Mouse (Mus musculus): ENCODE data around the gene Aftph. TPM values are rescaled to one million over a fixed set of nuclear protein-coding genes. Genes with fewer than 3 reads are reported as not detected.

The Aftph gene
- polyA plus RNA-seq, 1 experiment from 2014 or later: 21.1 TPM

DNA sequence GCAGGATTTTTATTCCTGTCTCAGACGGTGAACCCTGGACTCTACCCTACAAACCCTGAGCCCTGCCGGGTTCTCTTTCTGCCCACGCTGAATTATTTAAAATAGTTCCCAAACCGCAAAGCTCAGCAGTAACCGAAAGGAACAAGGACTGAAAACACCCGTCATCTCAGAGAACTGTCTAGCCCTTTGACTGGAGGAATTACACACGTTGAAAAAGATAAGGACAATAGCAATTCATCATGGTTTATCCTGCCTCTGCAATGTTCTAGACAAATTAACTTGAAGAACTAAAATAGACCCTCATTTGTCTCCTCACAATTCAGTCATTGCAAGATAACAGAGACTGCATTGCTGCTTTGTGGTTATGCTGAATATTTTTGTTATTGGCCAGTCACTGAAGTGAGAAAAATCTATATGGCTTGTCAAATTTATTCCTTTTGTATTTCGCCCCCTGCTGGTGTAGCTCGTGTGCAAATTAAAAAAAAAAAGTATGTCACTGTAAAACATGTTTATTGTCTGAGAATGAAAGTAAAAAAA is 1.0 kb upstream of the Aftph start:
- Histone ChIP-seq H3K4me1 (replicated peaks; ENCODE audit: control insufficient read depth, insufficient read depth, low read length) (0 out of 2 replicates have a peak, but pooled peaks cover 4% of the 10 kb centered on the region), H3K27me3 (replicated peaks; ENCODE audit: control insufficient read depth, insufficient read depth, low read length) (no peaks in the 10 kb centered on the region), H3K9ac (ENCODE audit: low read length) (peak overlapping the region; percentile 58), H3K9me3 (ENCODE audit: control insufficient read depth, low read length) (no peaks in the 10 kb centered on the region), H3K27ac (ENCODE audit: low read depth) (peak overlapping the region; percentile 94), H3K4me3 (ENCODE audit: low read depth, low read length) (peak overlapping the region; percentile 91), H3K4me2 (ENCODE audit: low read length) (peak overlapping the region; percentile 87), H3K36me3 (ENCODE audit: control insufficient read depth, insufficient read depth, low read length) (no peaks in the 10 kb centered on the region)
- under 1% methylated on average over 9 of the region's 9 CpGs for WGBS
- DNase-seq (ENCODE audit: low spot score): peak; percentile 76
- ATAC-seq (replicated peaks; ENCODE audit: low FRiP score, low TSS enrichment, low read depth): no peak

DNA sequence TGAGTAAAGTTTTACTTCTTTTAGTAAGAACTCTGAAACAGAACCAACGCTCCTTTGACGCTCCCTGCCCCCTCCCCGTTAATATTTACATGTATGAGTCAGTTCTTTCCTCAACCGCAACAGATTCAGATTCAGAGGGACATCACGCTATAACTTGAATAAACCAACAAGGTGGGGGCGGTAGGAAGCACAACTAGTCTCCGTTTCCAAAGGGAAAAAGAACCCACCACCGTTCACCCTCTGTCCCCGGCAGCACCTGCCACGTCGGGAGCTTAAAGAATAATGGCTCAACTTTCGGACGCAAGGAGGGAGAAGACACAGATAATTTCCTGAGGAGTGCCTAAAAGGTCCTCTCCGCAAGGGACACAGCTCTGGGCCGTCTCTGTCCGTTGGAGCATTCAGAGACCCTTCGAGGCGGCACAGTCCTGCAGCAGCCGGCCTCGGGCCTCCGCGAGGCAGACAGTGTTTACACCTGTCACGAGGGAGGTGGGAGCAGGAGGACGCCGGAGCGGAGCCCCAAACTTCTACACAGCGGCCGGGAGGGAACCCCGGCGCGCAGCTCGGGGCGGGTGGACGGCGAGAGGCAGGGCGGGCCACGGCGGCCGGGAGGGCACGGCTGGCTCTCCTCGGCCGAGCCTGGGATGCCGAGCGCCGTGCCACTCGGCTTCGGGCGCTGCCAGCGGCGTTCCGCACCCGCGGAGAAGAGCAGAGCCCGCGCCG is 748 bp downstream of the Aftph start:
- H3K27me3 ChIP-seq (replicated peaks; ENCODE audit: control insufficient read depth, insufficient read depth, low read length): no peaks in the 10 kb centered on the region
- peak overlapping the region; percentile 94 for H3K27ac ChIP-seq (ENCODE audit: low read depth)
- peak overlapping the region; percentile 84 for H3K4me2 ChIP-seq (ENCODE audit: low read length)
- peak overlapping the region; percentile 83 for H3K9ac ChIP-seq (ENCODE audit: low read length)
- DNase-seq (ENCODE audit: low spot score) (peak; percentile 85), ATAC-seq (replicated peaks; ENCODE audit: low FRiP score, low TSS enrichment, low read depth) (peak; percentile 53)
- H3K4me1 ChIP-seq (replicated peaks; ENCODE audit: control insufficient read depth, insufficient read depth, low read length): 0 out of 2 replicates have a peak, but pooled peaks cover 4% of the 10 kb centered on the region
- H3K9me3 ChIP-seq (ENCODE audit: control insufficient read depth, low read length): no peaks in the 10 kb centered on the region
- H3K4me3 ChIP-seq (ENCODE audit: low read depth, low read length): peak overlapping the region; percentile 91
- under 1% methylated on average over 45 of the region's 56 CpGs for WGBS
- H3K36me3 ChIP-seq (ENCODE audit: control insufficient read depth, insufficient read depth, low read length): no peaks in the 10 kb centered on the region

DNA sequence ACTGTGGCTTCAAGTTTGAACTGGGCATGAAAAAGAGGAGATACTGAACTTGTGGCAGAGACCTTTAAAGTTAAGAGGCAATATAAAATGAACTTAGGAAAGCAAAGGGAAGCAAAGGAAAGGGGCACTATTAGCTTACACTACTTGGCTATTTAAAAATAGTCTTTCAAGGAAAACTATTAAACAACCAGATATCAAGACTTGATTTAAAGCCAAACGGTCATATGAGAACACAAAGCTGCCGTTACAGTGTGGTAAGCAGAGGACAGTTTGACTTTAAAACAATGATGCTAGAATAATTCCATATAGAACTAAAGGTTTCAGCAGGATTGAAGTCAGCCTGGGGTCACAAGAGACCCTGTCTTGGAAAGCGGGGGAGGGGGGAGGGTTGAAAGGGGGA is 7.3 kb downstream of the Aftph start:
- Histone ChIP-seq H3K27me3 (replicated peaks; ENCODE audit: control insufficient read depth, insufficient read depth, low read length) (no peaks in the 10 kb centered on the region), H3K4me1 (replicated peaks; ENCODE audit: control insufficient read depth, insufficient read depth, low read length) (no peaks in the 10 kb centered on the region), H3K4me3 (ENCODE audit: low read depth, low read length) (no peak overlapping the region), H3K27ac (ENCODE audit: low read depth) (no peak overlapping the region), H3K36me3 (ENCODE audit: control insufficient read depth, insufficient read depth, low read length) (no peaks in the 10 kb centered on the region), H3K9me3 (ENCODE audit: control insufficient read depth, low read length) (no peaks in the 10 kb centered on the region), H3K9ac (ENCODE audit: low read length) (no peak overlapping the region), H3K4me2 (ENCODE audit: low read length) (no peak overlapping the region)
- no peak for DNase-seq (ENCODE audit: low spot score)
- no peak for ATAC-seq (replicated peaks; ENCODE audit: low FRiP score, low TSS enrichment, low read depth)
- 59% methylated on average over 3 of the region's 3 CpGs for WGBS

DNA sequence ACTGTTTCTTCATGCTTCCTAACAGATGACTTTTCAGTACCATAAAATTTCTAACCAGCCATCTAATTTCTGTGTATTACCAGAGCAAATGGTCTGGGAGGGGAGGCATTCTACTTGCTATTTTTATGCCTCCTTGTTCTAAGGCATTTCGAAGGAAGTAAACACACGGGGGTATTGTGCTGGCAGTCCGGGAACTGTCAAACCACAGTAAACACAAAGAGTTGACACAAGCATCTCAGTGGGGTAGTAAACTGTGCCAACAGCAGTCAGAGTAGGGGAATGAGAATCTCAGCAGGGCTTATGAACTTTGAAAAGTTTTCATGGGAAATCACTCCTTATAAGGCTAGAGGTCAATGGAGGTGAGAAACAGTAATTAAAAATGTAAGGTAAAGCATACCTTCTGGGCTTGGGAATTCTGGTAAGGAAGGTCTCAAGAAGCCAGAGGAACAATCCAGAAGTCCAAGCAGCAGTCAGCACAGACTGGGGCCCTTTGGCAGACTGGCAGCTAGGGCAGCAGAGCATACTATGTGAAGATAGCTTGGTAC is 7.8 kb downstream of the Aftph start:
- no peak overlapping the region for H3K27ac ChIP-seq (ENCODE audit: low read depth)
- no peak overlapping the region for H3K4me3 ChIP-seq (ENCODE audit: low read depth, low read length)
- H3K4me1 ChIP-seq (replicated peaks; ENCODE audit: control insufficient read depth, insufficient read depth, low read length): no peaks in the 10 kb centered on the region
- no peak overlapping the region for H3K4me2 ChIP-seq (ENCODE audit: low read length)
- no peaks in the 10 kb centered on the region for H3K36me3 ChIP-seq (ENCODE audit: control insufficient read depth, insufficient read depth, low read length)
- DNase-seq (ENCODE audit: low spot score) (no peak), ATAC-seq (replicated peaks; ENCODE audit: low FRiP score, low TSS enrichment, low read depth) (no peak)
- no peaks in the 10 kb centered on the region for H3K9me3 ChIP-seq (ENCODE audit: control insufficient read depth, low read length)
- H3K27me3 ChIP-seq (replicated peaks; ENCODE audit: control insufficient read depth, insufficient read depth, low read length): no peaks in the 10 kb centered on the region
- WGBS: 26% methylated on average over 3 of the region's 3 CpGs
- no peak overlapping the region for H3K9ac ChIP-seq (ENCODE audit: low read length)

DNA sequence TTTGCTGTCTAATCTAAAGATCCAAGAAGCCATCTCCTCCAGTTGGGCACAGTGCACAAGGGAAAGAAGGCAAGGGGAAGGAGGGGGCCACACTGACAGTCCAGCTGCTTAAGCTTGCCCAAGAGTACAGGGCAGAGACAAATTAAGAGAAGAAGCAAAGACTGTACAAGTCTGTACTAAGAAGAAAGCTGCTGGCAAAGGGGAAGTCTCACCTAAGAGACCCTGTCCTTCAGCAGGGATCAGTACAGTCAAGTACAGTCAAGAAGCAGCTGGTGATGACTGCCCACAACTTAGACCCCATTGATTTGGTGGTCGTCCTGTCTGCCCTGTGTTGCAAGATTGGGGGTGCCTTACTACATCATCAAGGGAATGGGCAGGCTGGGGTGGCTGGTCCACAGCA is 12.0 kb downstream of the Aftph start:
- 83% methylated on average over 1 of the region's 1 CpGs for WGBS
- no peak for ATAC-seq (replicated peaks; ENCODE audit: low FRiP score, low TSS enrichment, low read depth)
- H3K36me3 ChIP-seq (ENCODE audit: control insufficient read depth, insufficient read depth, low read length): peaks cover 15% of the 10 kb centered on the region

DNA sequence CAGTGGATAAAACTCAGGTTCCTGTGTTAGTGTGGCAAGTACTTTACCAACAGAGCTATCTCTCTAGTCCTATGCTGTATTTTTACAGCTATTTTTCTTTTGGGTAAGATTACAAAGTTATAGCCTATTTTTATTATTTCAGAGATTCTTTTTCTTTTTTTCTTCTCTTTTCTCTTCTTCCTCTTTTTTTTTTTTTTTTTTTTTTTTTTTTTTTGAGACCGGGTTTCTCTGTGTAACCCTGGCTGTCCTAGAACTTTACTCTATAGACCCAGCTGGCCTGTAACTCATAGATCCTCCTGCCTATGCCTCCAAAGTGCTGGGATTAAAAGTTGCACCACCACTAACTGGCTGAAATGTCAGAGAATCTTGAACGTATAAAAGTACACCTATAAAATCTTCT is 13.3 kb downstream of the Aftph start:
- H3K9me3 ChIP-seq (ENCODE audit: control insufficient read depth, low read length): no peaks in the 10 kb centered on the region
- no peak overlapping the region for H3K4me3 ChIP-seq (ENCODE audit: low read depth, low read length)
- no peak overlapping the region for H3K4me2 ChIP-seq (ENCODE audit: low read length)
- H3K9ac ChIP-seq (ENCODE audit: low read length): no peak overlapping the region
- H3K4me1 ChIP-seq (replicated peaks; ENCODE audit: control insufficient read depth, insufficient read depth, low read length): no peaks in the 10 kb centered on the region
- no peaks in the 10 kb centered on the region for H3K27me3 ChIP-seq (replicated peaks; ENCODE audit: control insufficient read depth, insufficient read depth, low read length)
- ATAC-seq (replicated peaks; ENCODE audit: low FRiP score, low TSS enrichment, low read depth) (no peak), DNase-seq (ENCODE audit: low spot score) (no peak)
- peaks cover 15% of the 10 kb centered on the region for H3K36me3 ChIP-seq (ENCODE audit: control insufficient read depth, insufficient read depth, low read length)
- no peak overlapping the region for H3K27ac ChIP-seq (ENCODE audit: low read depth)
- 99% methylated on average over 2 of the region's 2 CpGs for WGBS

More for the DNA sequence above, 12.0 kb downstream of the Aftph start:
- Histone ChIP-seq H3K4me3 (ENCODE audit: low read depth, low read length) (no peak overlapping the region), H3K27me3 (replicated peaks; ENCODE audit: control insufficient read depth, insufficient read depth, low read length) (no peaks in the 10 kb centered on the region), H3K9ac (ENCODE audit: low read length) (no peak overlapping the region), H3K4me1 (replicated peaks; ENCODE audit: control insufficient read depth, insufficient read depth, low read length) (no peaks in the 10 kb centered on the region), H3K27ac (ENCODE audit: low read depth) (no peak overlapping the region), H3K9me3 (ENCODE audit: control insufficient read depth, low read length) (no peaks in the 10 kb centered on the region), H3K4me2 (ENCODE audit: low read length) (no peak overlapping the region)
- DNase-seq (ENCODE audit: low spot score): no peak

DNA sequence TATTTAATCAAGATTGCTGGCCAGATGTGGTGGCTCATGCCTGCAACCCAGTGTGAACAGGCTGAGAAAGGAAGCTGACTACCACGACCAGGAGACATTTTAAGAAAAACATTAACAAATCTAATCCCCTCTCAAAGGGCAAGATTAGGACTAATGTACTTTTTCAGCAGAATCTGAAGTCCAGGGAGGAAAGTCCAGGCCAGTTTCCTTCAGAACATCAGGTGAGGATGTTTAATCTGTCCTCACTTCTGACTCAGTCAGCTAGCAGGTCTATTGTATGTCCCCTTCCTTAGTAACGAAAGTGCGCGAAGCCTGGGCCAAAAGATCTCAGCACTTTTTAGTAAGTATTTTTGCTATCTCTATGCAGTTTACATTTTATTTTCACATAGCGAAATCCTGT is 17.8 kb downstream of the Aftph start:
- 77% methylated on average over 5 of the region's 5 CpGs for WGBS
- no peak overlapping the region for H3K9ac ChIP-seq (ENCODE audit: low read length)
- no peak for DNase-seq (ENCODE audit: low spot score)

DNA sequence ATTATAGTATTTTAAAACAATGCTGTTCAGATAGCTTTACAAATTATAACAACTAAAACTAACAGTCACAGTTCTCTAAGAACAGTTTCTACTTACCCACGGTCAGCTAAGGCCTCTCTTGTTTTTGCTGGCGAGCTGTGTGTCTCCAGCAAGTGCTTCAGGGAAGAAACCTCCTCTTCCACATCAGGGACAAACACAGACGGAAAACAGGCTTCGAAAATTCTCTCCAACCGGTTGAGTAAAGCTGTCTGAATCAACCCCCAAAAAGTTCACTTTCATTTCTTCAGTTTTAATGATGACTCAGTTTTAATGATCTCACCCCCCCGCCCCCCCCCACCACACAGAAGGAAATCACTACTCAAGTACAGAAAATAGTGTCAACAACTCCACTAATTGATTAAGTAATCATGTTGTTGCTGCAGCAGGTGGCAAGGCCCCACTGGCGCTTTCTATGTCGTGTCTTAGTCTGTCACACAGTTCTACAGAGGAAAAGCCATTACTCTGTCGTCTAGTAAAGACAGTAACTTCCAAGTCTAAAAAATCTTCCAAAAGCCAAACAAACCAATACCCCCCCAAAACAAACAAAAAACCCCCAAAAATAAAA is 29.2 kb downstream of the Aftph start:
- no peak overlapping the region for H3K27ac ChIP-seq (ENCODE audit: low read depth)
- DNase-seq (ENCODE audit: low spot score) (no peak), ATAC-seq (replicated peaks; ENCODE audit: low FRiP score, low TSS enrichment, low read depth) (no peak)
- H3K9me3 ChIP-seq (ENCODE audit: control insufficient read depth, low read length): no peaks in the 10 kb centered on the region
- no peak overlapping the region for H3K4me3 ChIP-seq (ENCODE audit: low read depth, low read length)
- no peaks in the 10 kb centered on the region for H3K36me3 ChIP-seq (ENCODE audit: control insufficient read depth, insufficient read depth, low read length)
- WGBS: 78% methylated on average over 9 of the region's 9 CpGs
- H3K4me2 ChIP-seq (ENCODE audit: low read length): no peak overlapping the region
- H3K27me3 ChIP-seq (replicated peaks; ENCODE audit: control insufficient read depth, insufficient read depth, low read length): no peaks in the 10 kb centered on the region
- H3K4me1 ChIP-seq (replicated peaks; ENCODE audit: control insufficient read depth, insufficient read depth, low read length): no peaks in the 10 kb centered on the region
- no peak overlapping the region for H3K9ac ChIP-seq (ENCODE audit: low read length)

More for the DNA sequence above, 17.8 kb downstream of the Aftph start:
- Histone ChIP-seq H3K36me3 (ENCODE audit: control insufficient read depth, insufficient read depth, low read length) (peaks cover 15% of the 10 kb centered on the region), H3K4me2 (ENCODE audit: low read length) (no peak overlapping the region), H3K27me3 (replicated peaks; ENCODE audit: control insufficient read depth, insufficient read depth, low read length) (no peaks in the 10 kb centered on the region), H3K4me3 (ENCODE audit: low read depth, low read length) (no peak overlapping the region), H3K9me3 (ENCODE audit: control insufficient read depth, low read length) (no peaks in the 10 kb centered on the region), H3K4me1 (replicated peaks; ENCODE audit: control insufficient read depth, insufficient read depth, low read length) (no peaks in the 10 kb centered on the region), H3K27ac (ENCODE audit: low read depth) (no peak overlapping the region)
- ATAC-seq (replicated peaks; ENCODE audit: low FRiP score, low TSS enrichment, low read depth): no peak
